Mouse (Mus musculus) E14TG2a.4 (cell line): ENCODE measurements around the gene Rhno1.

Experiments
- CTCF ChIP-seq: conservative IDR thresholded peaks from 2 replicates; pipeline ENCODE4 v1.5.1; 2014; ENCODE audit warnings: low read length
- POU5F1 ChIP-seq: IDR thresholded peaks from 2 replicates; pipeline ENCODE4 v1.6.1; 2014; ENCODE audit warnings: low read length, borderline replicate concordance

- TF ChIP-seq CTCF (no peak), POU5F1 (no peak)
Measured at GRCm38 (mm10) chr6:128337467-128337866, 25.2 kb downstream of the Rhno1 start.
